Mouse (Mus musculus): ENCODE data around the gene Rasd1. TPM values are rescaled to one million over a fixed set of nuclear protein-coding genes. Genes with fewer than 3 reads are reported as not detected.

The Rasd1 gene
- polyA plus RNA-seq, 1 experiment = not detected

DNA sequence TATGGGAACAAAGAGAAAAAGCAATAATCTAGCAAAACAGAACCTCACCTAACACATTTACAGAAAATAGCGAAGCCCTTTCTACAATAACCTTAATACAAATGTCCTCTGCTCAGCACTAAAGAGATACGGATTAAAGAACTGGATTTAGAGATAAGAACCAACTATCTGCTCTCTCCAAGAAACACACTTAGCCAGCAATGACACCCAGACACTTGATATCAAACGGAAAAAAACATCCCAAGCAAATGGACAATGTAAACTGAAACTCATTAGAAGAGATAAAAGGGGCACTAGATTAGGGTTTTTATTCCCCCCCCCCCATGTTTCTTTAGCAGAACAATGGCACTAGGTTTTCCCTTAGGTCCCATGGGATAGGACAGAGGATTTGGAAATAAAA lies 45.3 kb downstream of the Rasd1 start:
- TF ChIP-seq POLR2A (IDR thresholded peaks at IDR 0.05; ENCODE audit: low read depth, low read length) (no peak), CTCF (IDR thresholded peaks at IDR 0.05; ENCODE audit: borderline replicate concordance, insufficient read depth, low read length) (no peak)
- Histone ChIP-seq H3K4me1 (ENCODE audit: control insufficient read depth, insufficient read depth, low read length) (no peaks in the 10 kb centered on the region), H3K27ac (ENCODE audit: insufficient read depth, low read length) (no peak overlapping the region), H3K4me3 (ENCODE audit: insufficient read depth, low read length) (no peak overlapping the region)

DNA sequence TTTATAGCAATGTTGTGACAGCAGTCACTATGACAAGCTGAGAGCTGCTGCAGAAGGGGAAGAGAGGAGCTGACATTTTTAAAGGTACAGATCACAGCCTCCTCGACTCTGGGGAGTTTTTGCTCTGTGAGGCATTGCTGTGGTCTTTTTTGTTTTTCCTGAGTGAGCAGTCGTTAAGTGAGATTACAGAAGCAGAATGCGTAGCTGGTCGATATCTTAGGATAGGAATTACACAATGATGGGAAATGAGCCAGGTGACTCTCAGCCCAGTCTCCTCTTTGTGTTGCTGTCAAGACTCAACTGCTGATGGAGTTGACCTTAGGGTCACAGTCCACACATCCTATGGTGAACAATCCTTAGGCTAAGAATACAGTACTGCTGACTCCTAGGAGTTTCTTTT lies 46.7 kb downstream of the Rasd1 start:
- Histone ChIP-seq H3K27ac (ENCODE audit: insufficient read depth, low read length) (no peak overlapping the region), H3K4me3 (ENCODE audit: insufficient read depth, low read length) (no peak overlapping the region), H3K4me1 (ENCODE audit: control insufficient read depth, insufficient read depth, low read length) (no peaks in the 10 kb centered on the region)
- no peak for TF ChIP-seq CTCF (IDR thresholded peaks at IDR 0.05; ENCODE audit: borderline replicate concordance, insufficient read depth, low read length)

DNA sequence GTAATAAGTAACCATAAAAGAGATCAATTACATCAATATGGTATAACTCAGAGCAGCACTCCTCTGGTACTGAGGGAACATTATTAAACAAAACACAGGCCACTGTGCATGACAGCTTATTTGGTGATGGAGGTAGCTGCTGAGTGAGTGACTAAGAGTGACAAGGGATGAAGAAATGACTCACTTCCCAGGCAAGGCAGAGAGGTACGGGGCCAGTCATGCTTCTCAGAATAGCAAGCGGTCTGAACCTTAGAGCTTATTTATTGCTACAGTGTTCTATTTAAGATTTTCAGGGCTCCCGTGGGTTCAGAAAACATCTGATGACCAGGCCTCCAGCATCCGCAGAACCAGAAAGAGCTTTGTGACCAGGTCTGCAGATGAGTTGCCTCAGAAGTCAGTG lies 51.0 kb downstream of the Rasd1 start:
- TF ChIP-seq CTCF (IDR thresholded peaks at IDR 0.05; ENCODE audit: borderline replicate concordance, insufficient read depth, low read length) = no peak
- no peak for TF ChIP-seq POLR2A (IDR thresholded peaks at IDR 0.05; ENCODE audit: low read depth, low read length)
- Histone ChIP-seq H3K27ac (ENCODE audit: insufficient read depth, low read length) (peak overlapping the region; percentile 55; the same call in 1 of the 2 replicates), H3K4me1 (ENCODE audit: control insufficient read depth, insufficient read depth, low read length) (no peaks in the 10 kb centered on the region), H3K4me3 (ENCODE audit: insufficient read depth, low read length) (no peak overlapping the region)

Other genes with a start within 250 kb of the Rasd1 start
- gene Pld6, start 177.3 kb downstream of the Rasd1 start, polyA plus RNA-seq (2011; ENCODE audit: insufficient read length, low read depth, missing spikeins) = 0.74 TPM in 1 of 2 replicates, not detected in the other
- gene Flcn, start 154.9 kb downstream of the Rasd1 start, polyA plus RNA-seq (2011; ENCODE audit: insufficient read length, low read depth, missing spikeins) = 18.4 and 21.4 TPM in 2 replicates
- 13.1 and 15.3 TPM in 2 replicates for gene Nt5m, start 125.5 kb downstream of the Rasd1 start, polyA plus RNA-seq (2011; ENCODE audit: insufficient read length, low read depth, missing spikeins)
- gene Cops3, start 125.1 kb downstream of the Rasd1 start, polyA plus RNA-seq (2011; ENCODE audit: insufficient read length, low read depth, missing spikeins) = 118 and 141 TPM in 2 replicates
- gene Med9, start 16.7 kb downstream of the Rasd1 start, polyA plus RNA-seq (2011; ENCODE audit: insufficient read length, low read depth, missing spikeins) = 15.0 and 18.1 TPM in 2 replicates
- 5.8 and 9.8 TPM in 2 replicates for gene Pemt, start 81.5 kb upstream of the Rasd1 start, polyA plus RNA-seq (2011; ENCODE audit: insufficient read length, low read depth, missing spikeins)
- gene Rai1, start 140.1 kb upstream of the Rasd1 start, polyA plus RNA-seq (2011; ENCODE audit: insufficient read length, low read depth, missing spikeins) = 25.9 and 29.1 TPM in 2 replicates